Mouse (Mus musculus): ENCODE measurements around the gene Cldn15. TPM values are rescaled to one million over a fixed set of nuclear protein-coding genes. Genes with fewer than 3 reads are reported as not detected.
"Not testable (repeated sequence)": the region's sequence is repeated elsewhere in the genome, so short reads cannot be mapped to it uniquely, and the experiment has no call there.

Cldn15 gene
- polyA plus RNA-seq, 1 experiment from 2014 or later: 5.3 TPM

GRCm38 (mm10) chr5:136939284-136939683 is 27.1 kb upstream of the Cldn15 start:
- Histone ChIP-seq H3K36me3 (ENCODE audit: insufficient read depth) (no peaks in the 10 kb centered on the region), H3K4me1 (ENCODE audit: insufficient read depth) (no peaks in the 10 kb centered on the region; the same call in 1 of the 2 replicates), H3K9ac (no peak overlapping the region), H3K27ac (ENCODE audit: low read depth) (no peak overlapping the region), H3K9me3 (ENCODE audit: low read depth, low read length) (no peaks in the 10 kb centered on the region), H3K27me3 (ENCODE audit: insufficient read depth, low read length) (no peaks in the 10 kb centered on the region), H3K4me2 (no peak overlapping the region), H3K4me3 (ENCODE audit: low read depth, low read length) (no peak overlapping the region)
- peak; percentile 55 for TF ChIP-seq CTCF (IDR thresholded peaks at IDR 0.05; ENCODE audit: low read depth)
- DNase-seq: no peak
- 66% methylated on average over 7 of the region's 7 CpGs for WGBS
- ATAC-seq (ENCODE audit: insufficient read depth): no peak

GRCm38 (mm10) chr5:136940029-136940428 is 26.4 kb upstream of the Cldn15 start:
- not testable (repeated sequence) for DNase-seq; H3K36me3 ChIP-seq (ENCODE audit: insufficient read depth); H3K4me1 ChIP-seq (ENCODE audit: insufficient read depth); H3K4me2 ChIP-seq; H3K27me3 ChIP-seq (ENCODE audit: insufficient read depth, low read length); ATAC-seq (ENCODE audit: insufficient read depth); H3K4me3 ChIP-seq (ENCODE audit: low read depth, low read length); H3K27ac ChIP-seq (ENCODE audit: low read depth); H3K9ac ChIP-seq; H3K9me3 ChIP-seq (ENCODE audit: low read depth, low read length)
- WGBS: 77% methylated on average over 6 of the region's 6 CpGs

GRCm38 (mm10) chr5:136940845-136941560 is 25.4 kb upstream of the Cldn15 start:
- no peaks in the 10 kb centered on the region for H3K9me3 ChIP-seq (ENCODE audit: low read depth, low read length)
- ATAC-seq (ENCODE audit: insufficient read depth) (no peak), DNase-seq (no peak)
- H3K27ac ChIP-seq (ENCODE audit: low read depth): no peak overlapping the region
- H3K36me3 ChIP-seq (ENCODE audit: insufficient read depth): no peaks in the 10 kb centered on the region
- TF ChIP-seq CTCF (IDR thresholded peaks at IDR 0.05; ENCODE audit: low read depth): no peak
- 86% methylated on average over 12 of the region's 12 CpGs for WGBS
- H3K4me1 ChIP-seq (ENCODE audit: insufficient read depth): no peaks in the 10 kb centered on the region; the same call in 1 of the 2 replicates
- H3K9ac ChIP-seq: no peak overlapping the region
- no peak overlapping the region for H3K4me3 ChIP-seq (ENCODE audit: low read depth, low read length)
- no peaks in the 10 kb centered on the region for H3K27me3 ChIP-seq (ENCODE audit: insufficient read depth, low read length)
- H3K4me2 ChIP-seq: no peak overlapping the region

GRCm38 (mm10) chr5:136942781-136943180 is 23.6 kb upstream of the Cldn15 start:
- Histone ChIP-seq H3K27ac (ENCODE audit: low read depth) (peak overlapping the region; percentile 75), H3K9me3 (ENCODE audit: low read depth, low read length) (no peaks in the 10 kb centered on the region), H3K4me1 (ENCODE audit: insufficient read depth) (no peaks in the 10 kb centered on the region; the same call in 1 of the 2 replicates), H3K9ac (no peak overlapping the region), H3K4me2 (no peak overlapping the region), H3K27me3 (ENCODE audit: insufficient read depth, low read length) (no peaks in the 10 kb centered on the region), H3K4me3 (ENCODE audit: low read depth, low read length) (no peak overlapping the region), H3K36me3 (ENCODE audit: insufficient read depth) (no peaks in the 10 kb centered on the region)
- 45% methylated on average over 3 of the region's 3 CpGs for WGBS
- ATAC-seq (ENCODE audit: insufficient read depth) (no peak), DNase-seq (peak; percentile 60)
- TF ChIP-seq CTCF (IDR thresholded peaks at IDR 0.05; ENCODE audit: low read depth): no peak

GRCm38 (mm10) chr5:136943382-136943781 is 23.0 kb upstream of the Cldn15 start:
- whole genome bisulfite sequencing: 67% methylated on average over 2 of the region's 2 CpGs
- Histone ChIP-seq H3K27ac (ENCODE audit: low read depth) (peak overlapping the region; percentile 75), H3K9me3 (ENCODE audit: low read depth, low read length) (no peaks in the 10 kb centered on the region), H3K9ac (no peak overlapping the region), H3K36me3 (ENCODE audit: insufficient read depth) (no peaks in the 10 kb centered on the region), H3K4me3 (ENCODE audit: low read depth, low read length) (no peak overlapping the region), H3K27me3 (ENCODE audit: insufficient read depth, low read length) (no peaks in the 10 kb centered on the region), H3K4me2 (no peak overlapping the region), H3K4me1 (ENCODE audit: insufficient read depth) (no peaks in the 10 kb centered on the region; the same call in 1 of the 2 replicates)
- DNase-seq: no peak
- TF ChIP-seq CTCF (IDR thresholded peaks at IDR 0.05; ENCODE audit: low read depth): no peak
- ATAC-seq (ENCODE audit: insufficient read depth): no peak

- H3K27me3 ChIP-seq (ENCODE audit: insufficient read depth, low read length): no peaks in the 10 kb centered on the region
- H3K9me3 ChIP-seq (ENCODE audit: low read depth, low read length): no peaks in the 10 kb centered on the region
- H3K36me3 ChIP-seq (ENCODE audit: insufficient read depth): no peaks in the 10 kb centered on the region
- 72% methylated on average over 12 of the region's 12 CpGs for WGBS
- ATAC-seq (ENCODE audit: insufficient read depth) (no peak), DNase-seq (no peak)
- no peak overlapping the region for H3K27ac ChIP-seq (ENCODE audit: low read depth)
- TF ChIP-seq CTCF (IDR thresholded peaks at IDR 0.05; ENCODE audit: low read depth): no peak
- no peaks in the 10 kb centered on the region; the same call in 1 of the 2 replicates for H3K4me1 ChIP-seq (ENCODE audit: insufficient read depth)
- H3K4me2 ChIP-seq: no peak overlapping the region
- H3K9ac ChIP-seq: no peak overlapping the region
- no peak overlapping the region for H3K4me3 ChIP-seq (ENCODE audit: low read depth, low read length)
Measured at GRCm38 (mm10) chr5:136945084-136945483, 21.3 kb upstream of the Cldn15 start.

- DNase-seq (no peak), ATAC-seq (ENCODE audit: insufficient read depth) (no peak)
- H3K9ac ChIP-seq: no peak overlapping the region
- TF ChIP-seq CTCF (IDR thresholded peaks at IDR 0.05; ENCODE audit: low read depth): no peak
- H3K4me2 ChIP-seq: no peak overlapping the region
- no peak overlapping the region for H3K4me3 ChIP-seq (ENCODE audit: low read depth, low read length)
- H3K36me3 ChIP-seq (ENCODE audit: insufficient read depth): no peaks in the 10 kb centered on the region
- H3K9me3 ChIP-seq (ENCODE audit: low read depth, low read length): no peaks in the 10 kb centered on the region
- no peaks in the 10 kb centered on the region for H3K4me1 ChIP-seq (ENCODE audit: insufficient read depth)
- no peak overlapping the region for H3K27ac ChIP-seq (ENCODE audit: low read depth)
- H3K27me3 ChIP-seq (ENCODE audit: insufficient read depth, low read length): no peaks in the 10 kb centered on the region
Measured at GRCm38 (mm10) chr5:136947874-136948273, 18.5 kb upstream of the Cldn15 start.

- not testable (repeated sequence) for DNase-seq; H3K4me2 ChIP-seq; H3K4me3 ChIP-seq (ENCODE audit: low read depth, low read length); H3K36me3 ChIP-seq (ENCODE audit: insufficient read depth); H3K9ac ChIP-seq; H3K27ac ChIP-seq (ENCODE audit: low read depth); H3K4me1 ChIP-seq (ENCODE audit: insufficient read depth); H3K27me3 ChIP-seq (ENCODE audit: insufficient read depth, low read length); H3K9me3 ChIP-seq (ENCODE audit: low read depth, low read length); ATAC-seq (ENCODE audit: insufficient read depth)
- WGBS: 72% methylated on average over 14 of the region's 14 CpGs
Measured at GRCm38 (mm10) chr5:136949551-136950336, 16.7 kb upstream of the Cldn15 start.

Data from lung, embryonic 14.5 days (tissue).